Mouse (Mus musculus) lung, embryonic 15.5 days (tissue): ENCODE measurements around the gene Mapkapk2. TPM values are rescaled to one million over a fixed set of nuclear protein-coding genes. Genes with fewer than 3 reads are reported as not detected.

Experiments
- ATAC-seq: fragments of 200-750 bp; cut with Nextera tagmentation; 2 replicates; pipeline ENCODE4 v1.8.0; 2017; ENCODE audit warnings: moderate number of reproducible peaks, borderline replicate concordance; ENCODE audit not compliant: low FRiP score, low TSS enrichment; ENCODE audit errors: extremely low read depth
- H3K27ac ChIP-seq: fragments of 300-500 bp; sonication (generic); 2 replicates; pipeline ENCODE4 v1.5.1; 2015; ENCODE audit warnings: moderate library complexity, mild to moderate bottlenecking, inconsistent platforms
- H3K27me3 ChIP-seq: fragments of 300-500 bp; sonication (generic); 2 replicates; pipeline ENCODE4 v1.6.1; 2015; ENCODE audit warnings: inconsistent platforms
- H3K36me3 ChIP-seq: fragments of 300-500 bp; sonication (generic); 2 replicates; pipeline ENCODE4 v1.6.1; 2015; ENCODE audit warnings: inconsistent platforms
- H3K4me1 ChIP-seq: fragments of 300-500 bp; sonication (generic); 2 replicates; pipeline ENCODE4 v1.6.1; 2015; ENCODE audit warnings: inconsistent platforms
- H3K4me2 ChIP-seq: fragments of 300-500 bp; sonication (generic); 2 replicates; pipeline ENCODE4 v1.6.1; 2015; ENCODE audit warnings: inconsistent platforms, mild to moderate bottlenecking, moderate library complexity
- H3K4me3 ChIP-seq: fragments of 300-500 bp; sonication (generic); 2 replicates; pipeline ENCODE4 v1.5.1; 2015; ENCODE audit warnings: mild to moderate bottlenecking, inconsistent platforms
- H3K9ac ChIP-seq: fragments of 300-500 bp; sonication (generic); 2 replicates; pipeline ENCODE4 v1.6.1; 2015; ENCODE audit warnings: inconsistent platforms
- H3K9me3 ChIP-seq: fragments of 300-500 bp; sonication (generic); 2 replicates; pipeline ENCODE4 v1.6.1; 2016; ENCODE audit warnings: inconsistent platforms
- WGBS: fragments of 180-500 bp; shearing (Covaris S2); methylation state at CpG from one replicate; pipeline ENCODE4 v1.1.7; 2015; 5-methylcytosine and 5-hydroxymethylcytosine counted together
- polyA plus RNA-seq: library from polyadenylated mRNA; unstranded; fragments of >200 nt; fragmentation: Nextera tagmentation; extraction: Ambion mirVana; gene quantifications from 2 replicates; pipeline ENCODE4 v1.2.1, GENCODE M21; 2015

Gene Mapkapk2
- polyA plus RNA-seq, 1 experiment from 2014 or later = 61.0 TPM

GRCm38 (mm10) chr1:131045723-131046355 is 51.8 kb downstream of the Mapkapk2 start:
- no peak for ATAC-seq
- Histone ChIP-seq H3K4me2 (no peak overlapping the region), H3K36me3 (no peaks in the 10 kb centered on the region), H3K4me3 (no peak overlapping the region), H3K27me3 (no peaks in the 10 kb centered on the region), H3K4me1 (no peaks in the 10 kb centered on the region), H3K9me3 (no peaks in the 10 kb centered on the region), H3K27ac (no peak overlapping the region), H3K9ac (no peak overlapping the region)
- WGBS = 61% methylated on average over 2 of the region's 2 CpGs

DNA sequence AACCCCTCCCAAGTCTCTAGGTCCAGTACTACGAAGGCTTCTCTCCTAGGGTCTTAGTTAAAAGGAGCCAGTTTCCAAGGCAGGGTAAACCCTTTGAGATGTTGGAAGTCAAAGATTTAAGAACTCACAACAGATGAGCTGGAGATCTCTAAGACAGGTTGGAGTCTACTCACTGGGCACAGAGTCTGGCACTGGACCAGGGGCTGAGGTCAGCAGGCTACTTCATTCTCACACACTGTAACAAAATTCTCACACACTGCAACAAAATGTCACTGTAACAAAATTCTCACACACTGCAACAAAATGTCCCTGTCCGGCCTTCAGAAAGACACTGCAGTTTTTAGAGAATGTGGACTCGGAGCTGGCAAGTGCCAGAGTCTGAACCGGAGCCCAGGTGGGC is 54.0 kb downstream of the Mapkapk2 start:
- Histone ChIP-seq H3K4me1 (no peaks in the 10 kb centered on the region), H3K9ac (no peak overlapping the region), H3K9me3 (no peaks in the 10 kb centered on the region), H3K27me3 (no peaks in the 10 kb centered on the region), H3K4me3 (no peak overlapping the region), H3K36me3 (no peaks in the 10 kb centered on the region), H3K27ac (no peak overlapping the region), H3K4me2 (no peak overlapping the region)
- WGBS = 90% methylated on average over 4 of the region's 4 CpGs
- ATAC-seq = no peak

DNA sequence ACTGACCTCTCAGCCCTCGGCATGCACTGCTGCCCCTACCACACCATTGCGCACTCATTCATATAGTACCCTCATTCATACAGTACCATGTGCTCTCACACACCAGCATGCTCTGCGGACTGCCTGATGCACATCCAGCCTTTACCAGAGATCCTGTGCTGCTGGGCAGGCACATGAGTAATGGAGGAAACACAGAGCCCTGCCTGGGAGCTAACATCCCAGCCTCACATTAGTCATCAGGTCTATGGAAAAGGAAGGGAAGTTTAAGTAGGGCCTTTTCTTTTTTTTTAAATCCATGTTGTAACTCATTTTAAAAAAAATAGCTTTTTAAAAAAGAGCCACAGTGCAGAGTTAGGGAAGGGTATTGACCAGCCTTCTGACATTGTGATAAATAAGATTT is 54.9 kb downstream of the Mapkapk2 start:
- no peak overlapping the region for H3K4me3 ChIP-seq
- WGBS = 91% methylated on average over 3 of the region's 3 CpGs
- no peaks in the 10 kb centered on the region for H3K4me1 ChIP-seq
- H3K27ac ChIP-seq = no peak overlapping the region
- no peak for ATAC-seq
- no peak overlapping the region for H3K9ac ChIP-seq
- H3K36me3 ChIP-seq = no peaks in the 10 kb centered on the region
- H3K9me3 ChIP-seq = no peaks in the 10 kb centered on the region
- H3K4me2 ChIP-seq = no peak overlapping the region
- no peaks in the 10 kb centered on the region for H3K27me3 ChIP-seq

DNA sequence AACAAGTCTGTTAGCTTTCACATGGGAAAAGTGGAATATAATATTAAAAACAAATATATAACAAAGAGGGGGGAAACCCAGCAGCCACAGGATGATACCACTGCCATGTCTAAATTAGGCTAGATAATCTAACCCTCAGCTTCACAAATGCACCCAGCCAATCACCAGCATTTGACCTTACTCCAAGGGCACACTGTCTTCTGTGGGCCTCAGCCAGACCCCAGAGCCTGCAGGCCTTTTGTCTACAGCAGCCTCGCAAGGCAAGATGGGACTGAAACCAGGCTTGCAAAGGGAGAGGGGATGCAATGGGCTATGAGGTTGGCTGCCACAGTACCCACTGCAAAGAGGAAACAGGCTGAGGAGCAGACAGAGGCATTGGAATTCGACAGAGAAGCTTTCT is 55.4 kb downstream of the Mapkapk2 start:
- ATAC-seq = no peak
- Histone ChIP-seq H3K36me3 (no peaks in the 10 kb centered on the region), H3K9me3 (no peaks in the 10 kb centered on the region), H3K4me3 (no peak overlapping the region), H3K27me3 (no peaks in the 10 kb centered on the region), H3K4me2 (no peak overlapping the region), H3K9ac (no peak overlapping the region), H3K27ac (no peak overlapping the region), H3K4me1 (no peaks in the 10 kb centered on the region)
- WGBS = 64% methylated on average over 2 of the region's 2 CpGs

GRCm38 (mm10) chr1:131039479-131039878 is 58.1 kb downstream of the Mapkapk2 start:
- no peak overlapping the region for H3K27ac ChIP-seq
- H3K4me2 ChIP-seq = no peak overlapping the region
- H3K36me3 ChIP-seq = no peaks in the 10 kb centered on the region
- no peak for ATAC-seq
- H3K4me1 ChIP-seq = no peaks in the 10 kb centered on the region
- WGBS = 78% methylated on average over 5 of the region's 5 CpGs
- no peak overlapping the region for H3K4me3 ChIP-seq
- no peaks in the 10 kb centered on the region for H3K27me3 ChIP-seq
- no peaks in the 10 kb centered on the region for H3K9me3 ChIP-seq
- no peak overlapping the region for H3K9ac ChIP-seq

DNA sequence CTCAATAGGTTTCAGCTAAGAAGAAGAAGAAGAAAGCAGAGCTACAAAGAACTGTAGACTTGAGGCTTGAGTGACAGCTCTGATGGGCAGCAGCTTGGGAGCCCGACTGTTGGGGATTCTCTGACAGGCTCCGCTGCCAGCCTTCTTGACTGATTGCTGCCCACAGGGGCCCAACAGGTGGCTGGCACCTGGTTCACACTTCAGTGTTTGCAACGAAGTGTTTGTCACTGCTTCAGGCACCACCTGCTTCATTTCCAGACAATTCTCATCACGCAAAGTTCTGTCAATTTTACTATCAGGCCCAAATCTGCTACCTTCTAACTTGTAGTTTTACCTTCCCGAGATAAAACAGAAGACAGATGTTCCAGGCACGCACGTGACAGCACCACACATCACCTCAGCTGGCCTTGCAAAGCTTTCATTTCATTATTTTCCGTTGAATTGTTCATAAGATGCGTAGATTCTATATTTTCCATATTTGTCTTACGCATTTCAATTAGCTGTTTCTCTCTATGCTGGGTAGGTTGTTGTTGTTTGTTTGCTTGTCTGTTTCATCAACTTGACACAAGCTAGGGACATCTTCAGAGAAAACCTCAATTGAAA is 59.1 kb downstream of the Mapkapk2 start:
- WGBS = 77% methylated on average over 10 of the region's 10 CpGs
- H3K9me3 ChIP-seq = no peaks in the 10 kb centered on the region
- no peaks in the 10 kb centered on the region for H3K4me1 ChIP-seq
- no peak overlapping the region for H3K4me2 ChIP-seq
- ATAC-seq = no peak
- H3K27me3 ChIP-seq = no peaks in the 10 kb centered on the region
- H3K36me3 ChIP-seq = no peaks in the 10 kb centered on the region
- no peak overlapping the region for H3K27ac ChIP-seq
- H3K4me3 ChIP-seq = no peak overlapping the region
- no peak overlapping the region for H3K9ac ChIP-seq

GRCm38 (mm10) chr1:131038001-131038400 is 59.6 kb downstream of the Mapkapk2 start:
- Histone ChIP-seq H3K27me3 (no peaks in the 10 kb centered on the region), H3K4me3 (no peak overlapping the region), H3K9me3 (no peaks in the 10 kb centered on the region), H3K4me1 (no peaks in the 10 kb centered on the region), H3K9ac (no peak overlapping the region), H3K36me3 (no peaks in the 10 kb centered on the region), H3K27ac (no peak overlapping the region), H3K4me2 (no peak overlapping the region)
- 87% methylated on average over 5 of the region's 5 CpGs for WGBS
- ATAC-seq = no peak

DNA sequence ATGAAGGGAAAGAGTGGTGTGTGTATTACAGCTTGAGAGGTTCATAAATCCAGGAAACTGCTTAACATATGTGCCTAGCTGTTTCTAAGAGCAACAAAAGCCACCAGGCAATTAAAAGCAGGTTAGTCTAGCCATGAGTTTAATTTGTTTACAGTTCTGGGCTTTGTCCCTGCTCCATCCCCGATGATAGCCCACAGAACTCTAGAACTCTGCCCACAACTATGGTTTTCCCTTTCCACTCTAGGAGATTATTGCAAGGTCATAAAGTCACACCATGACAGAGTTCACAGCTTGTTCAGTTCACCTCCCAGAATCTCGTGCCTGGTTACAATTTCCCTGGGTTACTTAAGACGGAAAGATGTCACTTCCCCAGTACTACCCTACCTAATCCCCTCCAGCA is 66.4 kb downstream of the Mapkapk2 start:
- H3K9me3 ChIP-seq = no peaks in the 10 kb centered on the region
- no peaks in the 10 kb centered on the region for H3K27me3 ChIP-seq
- no peak overlapping the region for H3K27ac ChIP-seq
- no peaks in the 10 kb centered on the region for H3K36me3 ChIP-seq
- H3K4me3 ChIP-seq = no peak overlapping the region
- no peak overlapping the region for H3K9ac ChIP-seq
- WGBS = 36% methylated on average over 3 of the region's 3 CpGs
- no peaks in the 10 kb centered on the region for H3K4me1 ChIP-seq
- no peak for ATAC-seq
- H3K4me2 ChIP-seq = no peak overlapping the region

DNA sequence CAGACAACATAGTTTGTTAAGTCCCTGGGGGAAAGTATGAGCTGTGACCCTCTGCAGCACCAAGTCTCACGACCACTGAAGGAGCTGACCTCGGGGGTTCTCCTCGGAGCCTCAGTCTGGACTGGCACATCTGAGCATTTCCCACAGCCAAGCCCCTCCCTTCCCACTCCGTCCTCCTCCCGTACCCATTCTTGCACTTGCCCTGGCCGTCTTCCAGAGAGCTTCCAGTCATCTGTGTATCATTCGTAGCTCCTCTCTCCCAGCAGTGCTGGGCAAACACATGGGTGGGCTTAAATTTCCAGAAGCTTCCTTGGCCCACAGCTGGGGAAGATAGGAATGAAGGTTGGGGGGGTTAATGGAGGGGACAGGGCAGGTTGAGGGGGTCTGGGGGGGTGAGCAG is 67.4 kb downstream of the Mapkapk2 start:
- Histone ChIP-seq H3K36me3 (no peaks in the 10 kb centered on the region), H3K9me3 (no peaks in the 10 kb centered on the region), H3K27me3 (no peaks in the 10 kb centered on the region), H3K4me3 (no peak overlapping the region), H3K9ac (no peak overlapping the region), H3K27ac (no peak overlapping the region), H3K4me1 (no peaks in the 10 kb centered on the region), H3K4me2 (no peak overlapping the region)
- no peak for ATAC-seq
- 27% methylated on average over 7 of the region's 7 CpGs for WGBS

DNA sequence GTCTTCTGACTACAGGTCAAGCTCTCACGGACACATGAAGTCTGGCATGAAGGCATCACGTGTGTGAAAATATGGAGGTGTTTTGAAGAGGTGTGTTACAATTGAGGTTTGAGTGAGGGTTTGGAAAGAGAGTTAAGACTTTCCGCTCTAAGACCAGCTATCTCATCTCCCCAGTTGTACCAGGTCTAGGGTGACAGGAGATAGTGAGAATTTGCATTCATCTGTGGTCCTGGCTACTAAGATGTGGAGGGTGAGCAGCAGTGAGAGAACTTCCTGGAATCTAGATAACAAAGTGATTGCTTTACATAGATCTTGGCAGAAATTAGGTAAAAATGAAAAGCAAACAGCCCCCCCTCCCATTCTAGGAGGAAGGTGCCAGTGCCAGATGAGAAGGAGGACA is 68.4 kb downstream of the Mapkapk2 start:
- 78% methylated on average over 3 of the region's 3 CpGs for WGBS
- Histone ChIP-seq H3K27ac (no peak overlapping the region), H3K27me3 (no peaks in the 10 kb centered on the region), H3K4me2 (no peak overlapping the region), H3K36me3 (no peaks in the 10 kb centered on the region), H3K4me1 (no peaks in the 10 kb centered on the region), H3K9ac (no peak overlapping the region), H3K4me3 (no peak overlapping the region), H3K9me3 (no peaks in the 10 kb centered on the region)
- ATAC-seq = no peak

- no peaks in the 10 kb centered on the region for H3K9me3 ChIP-seq
These were observed 71.8 kb downstream of the Mapkapk2 start for GRCm38 (mm10) chr1:131025843-131026190.

GRCm38 (mm10) chr1:131024900-131025842 is 72.5 kb downstream of the Mapkapk2 start:
- Histone ChIP-seq H3K9ac (no peak overlapping the region), H3K27ac (no peak overlapping the region), H3K9me3 (no peaks in the 10 kb centered on the region), H3K36me3 (no peaks in the 10 kb centered on the region), H3K4me3 (no peak overlapping the region), H3K27me3 (no peaks in the 10 kb centered on the region), H3K4me1 (no peaks in the 10 kb centered on the region), H3K4me2 (no peak overlapping the region)
- 62% methylated on average over 8 of the region's 8 CpGs for WGBS
- no peak for ATAC-seq

More at GRCm38 (mm10) chr1:131025843-131026190, 71.8 kb downstream of the Mapkapk2 start:
- Histone ChIP-seq H3K9ac (no peak overlapping the region), H3K27me3 (no peaks in the 10 kb centered on the region), H3K4me2 (no peak overlapping the region), H3K36me3 (no peaks in the 10 kb centered on the region), H3K4me1 (no peaks in the 10 kb centered on the region), H3K4me3 (no peak overlapping the region), H3K27ac (no peak overlapping the region)
- WGBS = 62% methylated on average over 4 of the region's 4 CpGs
- no peak for ATAC-seq
